Mouse (Mus musculus) C2C12 (cell line): ENCODE measurements around the gene Amz1.

ENCODE experiments used
- CEBPB ChIP-seq: IDR thresholded peaks from one replicate; pipeline ENCODE4 v1.6.1; 2011; ENCODE audit warnings: low read depth, mild to moderate bottlenecking, control low read depth, moderate library complexity
- CTCF ChIP-seq: IDR thresholded peaks from one replicate; pipeline ENCODE4 v1.5.1; 2011; ENCODE audit not compliant: control insufficient read depth, insufficient read depth, insufficient read length
- MAX ChIP-seq: IDR thresholded peaks from one replicate; pipeline ENCODE4 v1.6.1; 2011; ENCODE audit warnings: mild to moderate bottlenecking, control low read depth

- no peak for TF ChIP-seq CTCF
- no peak for TF ChIP-seq MAX
- no peak for TF ChIP-seq CEBPB
These were observed 22.3 kb upstream of the Amz1 start for GRCm38 (mm10) chr5:140701661-140702060.
